Mouse (Mus musculus) heart, embryonic 16.5 days (tissue): ENCODE measurements at regions not wholly inside any gene's neighbourhood (a gene's known extent, or its start where the extent isn't known, plus 50 kb on each side); places are given as distances from the start of the nearest gene placed in this dataset.
A peak's percentile ranks its signal among the peaks of the same experiment; 100 is the strongest.

Experiments used
- ATAC-seq: fragments of 200-750 bp; cut with Nextera tagmentation; replicated peaks from 2 replicates; pipeline ENCODE4 v1.8.0; 2017; ENCODE audit warnings: moderate number of reproducible peaks; ENCODE audit not compliant: insufficient read depth, low FRiP score; ENCODE audit errors: extremely low read depth
- H3K27ac ChIP-seq: fragments of 300-500 bp; sonication (generic); 2 replicates; pipeline ENCODE4 v1.5.1; 2014; ENCODE audit warnings: mild to moderate bottlenecking, low read length, control low read depth, moderate library complexity
- H3K27me3 ChIP-seq: fragments of 300-500 bp; sonication (generic); 2 replicates; pipeline ENCODE4 v1.6.1; 2014; ENCODE audit warnings: low read length, mixed read lengths; ENCODE audit not compliant: control insufficient read depth, insufficient read depth
- H3K36me3 ChIP-seq: fragments of 300-500 bp; sonication (generic); 2 replicates; pipeline ENCODE4 v1.6.1; 2014; ENCODE audit not compliant: control insufficient read depth, insufficient read depth
- H3K4me1 ChIP-seq: fragments of 300-500 bp; sonication (generic); 2 replicates; pipeline ENCODE4 v1.6.1; 2014; ENCODE audit warnings: low read length, mixed read lengths; ENCODE audit not compliant: control insufficient read depth, insufficient read depth
- H3K4me2 ChIP-seq: fragments of 300-500 bp; sonication (generic); 2 replicates; pipeline ENCODE4 v1.6.1; 2014; ENCODE audit warnings: low read depth, mild to moderate bottlenecking, control low read depth, low read length
- H3K4me3 ChIP-seq: fragments of 300-500 bp; sonication (generic); 2 replicates; pipeline ENCODE4 v1.5.1; 2014; ENCODE audit warnings: mild to moderate bottlenecking, control low read depth, low read length
- H3K9ac ChIP-seq: fragments of 300-500 bp; sonication (generic); 2 replicates; pipeline ENCODE4 v1.6.1; 2014; ENCODE audit warnings: low read length, control low read depth
- H3K9me3 ChIP-seq: fragments of 300-500 bp; sonication (generic); replicated peaks from 2 replicates; pipeline ENCODE4 v1.6.1; 2016; ENCODE audit warnings: low read length; ENCODE audit not compliant: control insufficient read depth
- WGBS: fragments of 180-500 bp; shearing (Covaris S2); extraction: QIAGEN DNeasy Blood & Tissue Kit; methylation state at CpG from one replicate; pipeline ENCODE4 v1.1.7; 2014; 5-methylcytosine and 5-hydroxymethylcytosine counted together

DNA sequence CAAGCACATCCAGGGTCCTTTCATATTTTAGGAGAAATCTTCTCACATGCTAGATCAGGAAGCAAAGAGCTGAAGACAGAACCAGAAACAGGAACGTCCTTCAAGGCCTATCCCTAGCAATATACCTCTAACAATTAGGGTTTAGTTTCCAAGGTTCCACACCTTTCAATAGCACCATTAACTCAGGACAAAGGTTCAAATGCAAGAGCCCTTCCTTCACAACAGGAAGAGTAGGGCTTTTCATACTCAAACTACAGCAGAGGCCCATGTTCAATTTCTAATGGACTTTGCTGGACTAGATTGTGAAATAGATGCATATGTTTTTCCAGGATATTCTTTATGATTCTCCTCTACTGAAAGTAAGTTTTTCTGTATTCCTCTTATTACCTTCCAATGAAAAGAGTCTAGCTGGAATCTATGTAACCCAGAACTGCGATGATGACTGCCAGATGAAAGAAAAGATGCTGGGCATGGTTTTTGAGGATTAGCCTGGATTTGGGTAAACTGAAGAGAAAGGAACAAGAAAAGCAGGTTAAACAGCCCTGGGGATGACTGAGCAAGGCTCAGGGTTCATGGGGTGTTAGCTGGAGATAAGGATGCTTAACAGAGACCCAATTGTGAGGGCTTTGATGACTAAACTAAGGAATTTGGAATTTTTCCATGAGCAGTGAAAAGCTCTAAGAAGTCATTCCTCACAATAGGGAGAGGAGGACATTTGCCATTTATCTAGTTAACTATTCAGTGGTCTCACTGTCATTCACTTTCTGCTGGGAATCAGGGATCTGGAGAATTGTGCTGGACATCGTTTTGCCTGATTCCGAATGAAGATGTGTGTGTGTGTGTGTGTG, 215.9 kb downstream of the Klf6 start:
- no peaks in the 10 kb centered on the region for H3K9me3 ChIP-seq
- H3K4me1 ChIP-seq, result no peaks in the 10 kb centered on the region
- no peak overlapping the region for H3K27ac ChIP-seq
- no peak overlapping the region for H3K9ac ChIP-seq
- H3K36me3 ChIP-seq, result no peaks in the 10 kb centered on the region
- H3K4me3 ChIP-seq, result no peak overlapping the region
- no peak for ATAC-seq
- no peak overlapping the region for H3K4me2 ChIP-seq
- 80% methylated on average over 4 of the region's 4 CpGs for WGBS
- peaks cover 2% of the 10 kb centered on the region; the same call in 1 of the 2 replicates for H3K27me3 ChIP-seq

DNA sequence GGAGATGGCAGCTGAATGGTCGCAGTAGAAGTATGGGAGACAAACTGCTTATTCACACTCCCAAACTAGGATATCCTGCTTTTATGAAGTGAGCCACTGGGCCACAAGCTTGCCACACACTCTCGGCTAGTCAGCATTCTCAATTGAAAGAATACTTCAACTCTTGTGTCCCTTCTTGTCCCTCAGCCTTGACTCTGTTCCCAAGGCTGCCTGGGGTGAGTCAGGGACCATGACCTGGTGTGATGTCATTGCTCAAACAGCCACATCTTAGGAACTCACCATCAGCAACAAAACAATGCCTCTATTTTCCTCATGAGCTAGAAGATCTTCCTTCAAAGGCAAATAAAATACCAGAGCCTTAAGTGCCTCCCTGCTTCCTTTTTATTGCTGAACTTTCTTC, 224.6 kb downstream of the Klf6 start:
- Histone ChIP-seq H3K4me3 (no peak overlapping the region), H3K4me2 (no peak overlapping the region), H3K36me3 (no peaks in the 10 kb centered on the region), H3K27ac (no peak overlapping the region), H3K9ac (no peak overlapping the region), H3K4me1 (no peaks in the 10 kb centered on the region), H3K27me3 (no peaks in the 10 kb centered on the region), H3K9me3 (no peaks in the 10 kb centered on the region)
- no peak for ATAC-seq
- WGBS, result 74% methylated on average over 2 of the region's 2 CpGs

DNA sequence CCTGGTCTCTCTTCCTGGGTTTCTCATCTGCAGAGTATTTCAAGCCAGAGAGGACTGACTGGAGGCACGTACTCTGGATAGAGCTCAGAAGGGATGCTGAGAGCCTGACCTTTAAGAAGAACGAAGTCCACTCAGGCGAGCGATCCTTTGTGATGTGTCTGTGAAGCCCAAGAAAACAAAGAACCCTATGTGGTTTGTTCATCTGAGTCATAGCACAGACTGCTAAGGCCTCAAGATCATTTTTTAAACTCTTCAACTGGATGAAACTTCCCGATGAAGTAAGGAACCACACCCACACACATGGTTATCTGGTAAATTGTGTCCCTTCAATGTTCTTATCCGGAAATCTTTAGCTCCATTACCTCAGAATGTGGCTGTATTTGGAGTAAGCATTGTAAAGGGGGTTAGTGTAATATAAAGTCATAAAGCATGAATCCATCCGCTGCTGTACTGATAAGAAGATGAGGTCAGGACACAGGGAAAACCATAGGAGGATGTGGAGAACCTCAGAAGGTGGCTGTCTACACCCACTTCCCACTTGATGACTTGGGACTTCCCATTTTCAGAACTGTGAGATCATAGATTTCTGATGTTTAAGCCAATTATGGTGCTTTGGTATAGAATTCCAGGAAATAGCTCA, 247.9 kb downstream of the Klf6 start:
- no peaks in the 10 kb centered on the region for H3K36me3 ChIP-seq
- WGBS, result 72% methylated on average over 7 of the region's 7 CpGs
- H3K4me1 ChIP-seq, result no peaks in the 10 kb centered on the region
- H3K4me3 ChIP-seq, result no peak overlapping the region
- no peaks in the 10 kb centered on the region for H3K27me3 ChIP-seq
- ATAC-seq, result no peak; the same call in 1 of the 2 replicates
- no peak overlapping the region for H3K4me2 ChIP-seq
- no peaks in the 10 kb centered on the region for H3K9me3 ChIP-seq
- 0 out of 2 replicates have a peak overlapping the region, but pooled peaks have one; percentile 29 for H3K27ac ChIP-seq
- H3K9ac ChIP-seq, result no peak overlapping the region

DNA sequence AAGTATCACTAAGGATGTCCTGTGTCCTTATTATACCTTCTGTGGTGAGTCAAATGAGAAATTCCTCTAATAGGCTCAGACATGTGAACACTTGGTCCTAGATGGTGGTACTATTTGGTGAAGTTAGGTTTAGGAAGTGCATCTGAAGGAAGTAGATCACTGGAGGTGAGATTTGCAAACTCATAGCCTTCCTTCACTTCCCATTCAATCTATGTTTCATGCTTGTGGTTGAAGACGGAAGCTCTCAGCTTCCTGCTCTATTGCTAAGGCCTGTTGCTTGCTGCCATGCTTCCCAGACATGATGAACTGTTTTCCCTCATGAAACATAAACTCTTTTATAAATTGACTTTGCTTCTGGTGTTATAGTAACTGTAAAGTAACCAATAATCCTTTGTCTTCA, 258.4 kb downstream of the Klf6 start:
- no peak overlapping the region for H3K27ac ChIP-seq
- no peak overlapping the region for H3K4me2 ChIP-seq
- H3K4me3 ChIP-seq, result no peak overlapping the region
- no peak overlapping the region for H3K9ac ChIP-seq
- no peaks in the 10 kb centered on the region for H3K9me3 ChIP-seq
- H3K4me1 ChIP-seq, result no peaks in the 10 kb centered on the region
- H3K27me3 ChIP-seq, result no peaks in the 10 kb centered on the region
- ATAC-seq, result no peak
- 88% methylated on average over 1 of the region's 1 CpGs for WGBS
- no peaks in the 10 kb centered on the region for H3K36me3 ChIP-seq

DNA sequence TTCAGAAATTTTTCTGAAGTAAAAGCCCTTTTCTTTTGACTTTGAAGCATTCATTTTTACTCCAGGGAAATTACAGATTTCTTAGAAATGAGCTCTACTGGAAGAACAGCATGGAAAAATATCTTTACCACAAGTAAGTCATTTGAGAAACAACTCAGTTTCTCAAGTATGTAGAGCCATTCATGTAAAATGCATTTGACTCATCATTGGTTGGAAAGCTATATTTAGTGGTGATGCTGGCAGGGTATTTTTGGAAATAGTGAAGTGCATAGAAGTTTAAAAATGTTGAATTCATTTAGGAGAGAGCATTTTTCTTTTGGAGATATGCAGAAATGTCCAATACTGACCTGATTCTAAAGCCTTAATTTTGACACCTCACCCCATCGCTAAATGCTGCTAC, 266.0 kb downstream of the Klf6 start:
- WGBS, result 79% methylated on average over 1 of the region's 1 CpGs
- no peaks in the 10 kb centered on the region for H3K9me3 ChIP-seq
- no peaks in the 10 kb centered on the region for H3K27me3 ChIP-seq
- no peak overlapping the region for H3K9ac ChIP-seq
- H3K36me3 ChIP-seq, result no peaks in the 10 kb centered on the region
- no peak overlapping the region for H3K4me2 ChIP-seq
- peaks cover 7% of the 10 kb centered on the region for H3K4me1 ChIP-seq
- ATAC-seq, result no peak
- no peak overlapping the region for H3K4me3 ChIP-seq
- H3K27ac ChIP-seq, result no peak overlapping the region

DNA sequence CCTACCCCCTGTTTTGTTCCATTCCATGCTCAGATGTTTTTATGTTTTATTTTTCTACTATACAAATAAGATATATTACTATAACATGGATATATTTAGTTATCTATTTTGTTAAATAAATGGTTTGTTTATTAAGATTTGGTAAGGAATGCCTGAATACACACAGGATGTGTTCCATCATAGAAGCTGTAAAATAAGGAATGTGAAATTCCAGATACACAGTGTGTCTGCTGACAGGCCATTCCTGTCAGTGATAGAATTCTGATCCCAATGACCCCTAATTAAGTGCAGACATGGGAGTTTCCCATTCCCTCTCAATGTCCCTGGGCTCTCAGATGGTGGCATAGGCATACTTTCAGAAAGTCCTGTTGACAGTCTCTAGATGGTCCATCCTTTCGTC, 267.6 kb downstream of the Klf6 start:
- H3K9ac ChIP-seq, result no peak overlapping the region
- 28% methylated on average over 1 of the region's 1 CpGs for WGBS
- peaks cover 7% of the 10 kb centered on the region for H3K4me1 ChIP-seq
- H3K9me3 ChIP-seq, result no peaks in the 10 kb centered on the region
- H3K36me3 ChIP-seq, result no peaks in the 10 kb centered on the region
- no peak for ATAC-seq
- H3K27me3 ChIP-seq, result no peaks in the 10 kb centered on the region
- no peak overlapping the region for H3K27ac ChIP-seq
- no peak overlapping the region for H3K4me2 ChIP-seq
- H3K4me3 ChIP-seq, result no peak overlapping the region

DNA sequence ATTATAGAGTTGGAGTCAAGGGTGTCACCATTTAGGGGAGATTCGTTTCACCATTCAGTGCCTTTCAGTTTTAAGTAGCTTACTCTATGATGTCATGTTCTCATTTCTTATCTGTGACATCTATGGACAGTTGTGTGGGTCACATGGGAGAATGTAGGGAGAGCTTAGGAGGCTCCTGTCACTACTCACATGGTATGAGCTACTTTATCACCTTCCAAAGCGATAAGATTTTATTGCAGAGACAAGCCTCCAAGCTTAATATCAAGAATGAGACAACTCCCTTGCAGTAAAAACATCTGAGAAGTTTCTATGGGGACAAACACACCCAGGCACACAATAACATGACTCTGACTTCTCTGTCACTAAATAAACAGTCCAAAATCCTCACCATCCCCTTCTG, 270.1 kb downstream of the Klf6 start:
- H3K9ac ChIP-seq, result no peak overlapping the region
- no peaks in the 10 kb centered on the region for H3K27me3 ChIP-seq
- no peak overlapping the region for H3K4me2 ChIP-seq
- WGBS, result 43% methylated on average over 2 of the region's 2 CpGs
- H3K9me3 ChIP-seq, result no peaks in the 10 kb centered on the region
- no peak for ATAC-seq
- H3K27ac ChIP-seq, result no peak overlapping the region
- no peaks in the 10 kb centered on the region for H3K36me3 ChIP-seq
- H3K4me1 ChIP-seq, result peaks cover 7% of the 10 kb centered on the region
- H3K4me3 ChIP-seq, result no peak overlapping the region

DNA sequence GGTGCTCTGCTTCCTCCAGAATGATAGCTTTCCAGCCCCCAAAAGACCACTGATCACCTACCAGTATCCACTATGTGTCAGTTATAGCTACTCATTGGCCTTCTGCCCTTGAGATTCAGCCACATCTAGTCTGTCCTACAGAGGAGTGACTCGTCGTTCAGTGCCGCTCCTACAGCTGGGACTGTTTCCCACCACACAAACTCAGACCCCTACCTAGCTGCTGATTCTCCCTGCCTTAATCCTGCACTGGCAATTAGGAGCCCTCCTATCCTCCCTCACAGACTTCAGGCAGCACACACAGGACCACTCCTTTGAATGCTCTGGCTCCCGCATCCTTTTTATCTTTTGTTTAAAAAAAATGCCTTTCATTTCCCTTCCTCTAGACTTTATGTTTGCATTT, 275.9 kb downstream of the Klf6 start:
- ATAC-seq, result no peak
- no peaks in the 10 kb centered on the region for H3K27me3 ChIP-seq
- no peaks in the 10 kb centered on the region for H3K36me3 ChIP-seq
- H3K4me2 ChIP-seq, result no peak overlapping the region
- H3K27ac ChIP-seq, result no peak overlapping the region
- no peaks in the 10 kb centered on the region for H3K4me1 ChIP-seq
- no peak overlapping the region for H3K9ac ChIP-seq
- H3K4me3 ChIP-seq, result no peak overlapping the region
- WGBS, result 43% methylated on average over 4 of the region's 4 CpGs
- H3K9me3 ChIP-seq, result no peaks in the 10 kb centered on the region

DNA sequence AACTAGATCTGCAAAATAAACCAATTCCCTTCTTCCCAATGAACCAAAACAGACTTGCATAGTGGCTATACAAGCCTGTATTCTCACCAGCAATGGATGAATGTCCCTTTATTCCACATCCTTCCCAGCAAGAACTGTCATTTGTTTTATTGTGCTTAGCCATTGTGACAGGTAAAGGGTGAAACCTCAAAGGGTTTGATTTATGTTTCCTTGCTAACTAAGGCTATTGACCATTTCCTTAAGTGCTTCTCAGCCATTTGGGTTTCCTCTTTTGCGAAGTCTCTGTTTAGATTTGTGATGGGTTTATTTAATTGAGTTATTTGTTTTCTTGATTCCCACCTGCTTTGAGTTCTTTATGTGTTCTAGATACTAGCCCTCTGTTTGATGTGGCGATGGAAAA, 281.5 kb downstream of the Klf6 start:
- Histone ChIP-seq H3K4me1 (no peaks in the 10 kb centered on the region), H3K4me2 (no peak overlapping the region), H3K4me3 (no peak overlapping the region), H3K36me3 (no peaks in the 10 kb centered on the region), H3K9ac (no peak overlapping the region), H3K27ac (no peak overlapping the region), H3K9me3 (no peaks in the 10 kb centered on the region), H3K27me3 (no peaks in the 10 kb centered on the region)
- WGBS, result 73% methylated on average over 2 of the region's 2 CpGs
- ATAC-seq, result no peak
